Comparison of ENCODE assay signal across 9 mouse cellular contexts in the genomic region with DNA sequence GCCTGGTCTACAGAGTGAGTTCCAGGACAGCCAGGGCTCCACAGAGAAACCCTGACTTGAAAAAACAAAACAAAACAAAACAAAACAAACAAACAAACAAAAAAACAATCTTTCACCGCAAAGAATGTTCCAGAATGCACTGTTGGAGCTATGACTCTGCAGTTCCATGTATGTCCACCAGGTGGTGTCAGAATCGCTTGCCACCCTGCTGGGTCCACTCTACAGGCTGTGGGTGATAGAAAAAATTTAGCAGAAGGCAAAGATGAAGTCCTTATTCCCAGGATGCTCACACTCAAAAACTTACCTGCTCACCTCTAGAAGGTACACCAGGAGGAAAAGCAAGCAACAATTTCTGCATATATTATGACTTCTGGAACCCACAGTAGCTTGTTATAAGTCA. TPM values are rescaled to one million over a fixed set of nuclear protein-coding genes. Genes with fewer than 3 reads are reported as not detected.
DNase-seq lines count a peak whose midpoint lies in the region; ATAC-seq and TF ChIP-seq lines count a peak whose summit lies in the region.
"Had no signal": no experiment of that assay in that cellular context is flagged by ENCODE, and none has a peak within 500 bp of the region (broad histone marks: within the 10 kb centered on the region; RNA-seq: fewer than 3 reads in every experiment).

No protein-coding gene starts in this region.

- H3K4me1 ChIP-seq in heart, postnatal 0 days (ENCODE audit: control insufficient read depth, insufficient read depth) = peaks cover 5% of the 10 kb centered on the region; the same call in 1 of the 2 replicates

- no peak for TF ChIP-seq EP300 in heart, postnatal 0 days (IDR thresholded peaks at IDR 0.05; ENCODE audit: low read depth)

- no peak overlapping the region for H3K27ac ChIP-seq in heart, postnatal 0 days (ENCODE audit: low read depth)

- ATAC-seq in heart, postnatal 0 days (ENCODE audit: insufficient read depth, low read depth) = 0 out of 2 replicates have a peak, but pooled peaks have one; percentile 34
- peak; percentile 83 for ATAC-seq in CD4-positive, CD25-positive, alpha-beta regulatory T cell, adult 4 months
- ATAC-seq in erythroblast, adult 5-6 weeks (replicated peaks; ENCODE audit: low FRiP score, poor library complexity, severe bottlenecking) = peak; percentile 72

- H3K36me3 ChIP-seq in heart, postnatal 0 days (replicated peaks; ENCODE audit: control insufficient read depth, insufficient read depth, low read length) = no peaks in the 10 kb centered on the region

- no peak overlapping the region for H3K4me3 ChIP-seq in heart, postnatal 0 days (ENCODE audit: low read depth, low read length)

- TF ChIP-seq CTCF in heart, postnatal 0 days (IDR thresholded peaks at IDR 0.05; ENCODE audit: low read depth) = peak; percentile 98

- no peak overlapping the region for H3K4me2 ChIP-seq in heart, postnatal 0 days (ENCODE audit: low read depth, low read length)

- 6% methylated on average over 2 of the region's 2 CpGs for WGBS in heart, postnatal 0 days

- no peaks in the 10 kb centered on the region for H3K9me3 ChIP-seq in heart, postnatal 0 days (replicated peaks; ENCODE audit: control insufficient read depth, low read length)

- no peaks in the 10 kb centered on the region for H3K27me3 ChIP-seq in heart, postnatal 0 days (ENCODE audit: control insufficient read depth, insufficient read depth, low read length)

- no peak overlapping the region for H3K9ac ChIP-seq in heart, postnatal 0 days (replicated peaks; ENCODE audit: low read depth, low read length)

- DNase-seq in heart, postnatal 0 days (ENCODE audit: low spot score) = peak; percentile 57
- no peak for DNase-seq in heart, adult 11 months
- DNase-seq in brain, adult 2 months (ENCODE audit: low read depth, low spot score) = peak; percentile 79
- DNase-seq in kidney, postnatal 10 days = peak; percentile 85
- peak; percentile 76 for DNase-seq in lung, postnatal 14 days
- peak; percentile 11 for DNase-seq in spleen, adult 12 weeks (ENCODE audit: low spot score)

RNA-seq across cellular contexts. Expression of a gene that starts 34.4 kb away (rescaled TPM):
- not detected in 2 replicates for total RNA-seq in heart, postnatal 0 days (2014; rRNA removed; ENCODE audit: low replicate concordance)
- polyA plus RNA-seq in heart, postnatal 0 days (2015; fragmentation: Nextera tagmentation; extraction: Ambion mirVana) = not detected in 2 replicates
- polyA plus RNA-seq in CD4-positive, CD25-positive, alpha-beta regulatory T cell, adult 4 months (2017; shearing (Covaris generic)) = not detected
- not detected in 2 replicates for total RNA-seq in erythroblast, adult 5-6 weeks (2015; ENCODE audit: low replicate concordance)
- total RNA-seq in erythroblast, adult 5-6 weeks (2017; ENCODE audit: low replicate concordance) = not detected in 2 replicates
- total RNA-seq: layer of hippocampus, postnatal 36 days had no signal

RNA-seq across cellular contexts. Expression of a gene that starts 49.7 kb away (rescaled TPM):
- total RNA-seq in heart, postnatal 0 days (2014; rRNA removed; ENCODE audit: low replicate concordance) = 2.5 and 3.4 TPM in 2 replicates
- polyA plus RNA-seq in heart, postnatal 0 days (2015; fragmentation: Nextera tagmentation; extraction: Ambion mirVana) = 4.7 TPM in 2 replicates
- polyA plus RNA-seq in CD4-positive, CD25-positive, alpha-beta regulatory T cell, adult 4 months (2017; shearing (Covaris generic)) = under 1 TPM in 1 of 2 experiments, not detected in 1; 0.42 TPM
- total RNA-seq in erythroblast, adult 5-6 weeks (2015; ENCODE audit: low replicate concordance) = 0.84 TPM in 1 of 2 replicates, not detected in the other
- total RNA-seq in erythroblast, adult 5-6 weeks (2017; ENCODE audit: low replicate concordance) = 0.26 TPM in 1 of 2 replicates, not detected in the other
